Mouse (Mus musculus) myocyte (in vitro differentiated cells): ENCODE data around the gene Rab9.

Experiments
- CEBPB ChIP-seq: IDR thresholded peaks from 2 replicates; pipeline ENCODE4 v1.6.1; 2011; ENCODE audit warnings: mild to moderate bottlenecking, moderate library complexity; ENCODE audit not compliant: poor library complexity, insufficient read depth, severe bottlenecking
- E2F4 ChIP-seq: IDR thresholded peaks from one replicate; pipeline ENCODE4 v1.6.1; 2011; ENCODE audit warnings: mild to moderate bottlenecking, control low read depth, moderate library complexity; ENCODE audit not compliant: insufficient read depth
- MAX ChIP-seq: IDR thresholded peaks from one replicate; pipeline ENCODE4 v1.6.1; 2011; ENCODE audit warnings: low read depth, mild to moderate bottlenecking, control low read depth
- MYOG ChIP-seq, 3 experiments: IDR thresholded peaks; one replicate each; pipeline ENCODE4 v1.6.1; 2011; ENCODE audit warnings: control low read depth in 2 of 3, low read depth in 2 of 3, mild to moderate bottlenecking in 2 of 3; ENCODE audit not compliant: insufficient read length in 2 of 3, control insufficient read depth in 1 of 3, insufficient read depth in 1 of 3
- POLR2A ChIP-seq: IDR thresholded peaks from one replicate; pipeline ENCODE4 v1.6.1; 2011; ENCODE audit warnings: low read depth, mild to moderate bottlenecking, control low read depth, moderate library complexity; ENCODE audit not compliant: insufficient read length
- POLR2AphosphoS2 ChIP-seq: IDR thresholded peaks from one replicate; pipeline ENCODE4 v1.6.1; 2011; ENCODE audit warnings: low read depth, control low read depth; ENCODE audit not compliant: insufficient read length
- REST ChIP-seq: IDR thresholded peaks from one replicate; pipeline ENCODE4 v1.6.1; 2011; ENCODE audit warnings: mild to moderate bottlenecking, control low read depth, moderate library complexity; ENCODE audit not compliant: insufficient read depth, insufficient read length
- TCF12 ChIP-seq: IDR thresholded peaks from one replicate; pipeline ENCODE4 v1.6.1; 2011; ENCODE audit warnings: mild to moderate bottlenecking, control low read depth; ENCODE audit not compliant: poor library complexity, insufficient read depth, severe bottlenecking
- TCF3 ChIP-seq: IDR thresholded peaks from one replicate; pipeline ENCODE4 v1.6.1; 2011; ENCODE audit warnings: low read depth, control low read depth; ENCODE audit not compliant: insufficient read length
- USF1 ChIP-seq: IDR thresholded peaks from one replicate; pipeline ENCODE4 v1.6.1; 2011; ENCODE audit warnings: low read depth, mild to moderate bottlenecking, control low read depth, moderate library complexity

GRCm38 (mm10) chrX:166434812-166435211 is 44.9 kb downstream of the Rab9 start:
- TF ChIP-seq POLR2A (no peak), USF1 (no peak), E2F4 (no peak), TCF12 (no peak), REST (no peak), MAX (no peak), MYOG (IDR thresholded peaks at IDR 0.05; ENCODE audit: control insufficient read depth in 1 of 3, insufficient read depth in 1 of 3, insufficient read length in 2 of 3, low read depth in 2 of 3) (no peak), POLR2AphosphoS2 (no peak), CEBPB (no peak), TCF3 (no peak)
